Mouse (Mus musculus) regulatory T cell (primary cell): ENCODE results near the gene March10.

Experiments
- in situ Hi-C: fragments of 300-600 bp; cut with MboI, MseI; formaldehyde crosslinking; loops from one replicate; pipeline ENCODE4 v1.15.1; 2025; ENCODE audit warnings: high pct_unique_total_duplicates

The March10 gene

GRCm38 (mm10) chr11:105313633-105314014 is 142.9 kb downstream of the March10 start:
- in situ Hi-C loops: no loop called here

- in situ Hi-C loops: no loop called here
Measured at GRCm38 (mm10) chr11:105312972-105313632, 143.4 kb downstream of the March10 start.

- in situ Hi-C loops: no loop called here
Measured at GRCm38 (mm10) chr11:105312311-105312942, 144.1 kb downstream of the March10 start.

- in situ Hi-C loops: no loop called here
Measured at GRCm38 (mm10) chr11:105311291-105311975, 145.1 kb downstream of the March10 start.
